Mouse (Mus musculus) limb, embryonic 14.5 days (tissue): ENCODE measurements around the gene Ccl24. TPM values are rescaled to one million over a fixed set of nuclear protein-coding genes. Genes with fewer than 3 reads are reported as not detected.

ENCODE experiments used
- ATAC-seq: fragments of 200-750 bp; cut with Nextera tagmentation; 2 replicates; pipeline ENCODE4 v1.8.0; 2017; ENCODE audit warnings: low read depth, moderate number of reproducible peaks, moderate TSS enrichment; ENCODE audit not compliant: low FRiP score
- DNase-seq: peaks from one replicate; pipeline ENCODE4 v3.0.0-alpha.2; 2015; ENCODE audit warnings: low spot score
- H3K27ac ChIP-seq: fragments of 300-500 bp; sonication (generic); replicated peaks from 2 replicates; pipeline ENCODE4 v1.5.1; 2014; ENCODE audit warnings: low read depth, mild to moderate bottlenecking, low read length, moderate library complexity, mixed read lengths
- H3K27me3 ChIP-seq: fragments of 300-500 bp; sonication (generic); 2 replicates; pipeline ENCODE4 v1.6.1; 2014; ENCODE audit warnings: low read length, mixed read lengths; ENCODE audit not compliant: control insufficient read depth, insufficient read depth
- H3K36me3 ChIP-seq: fragments of 300-500 bp; sonication (generic); 2 replicates; pipeline ENCODE4 v1.6.1; 2014; ENCODE audit warnings: mild to moderate bottlenecking, low read length, moderate library complexity, mixed read lengths; ENCODE audit not compliant: control insufficient read depth, insufficient read depth
- H3K4me1 ChIP-seq: fragments of 300-500 bp; sonication (generic); 2 replicates; pipeline ENCODE4 v1.6.1; 2014; ENCODE audit warnings: antibody characterized with exemption, low read length, mixed read lengths; ENCODE audit not compliant: control insufficient read depth, insufficient read depth
- H3K4me2 ChIP-seq: fragments of 300-500 bp; sonication (generic); replicated peaks from 2 replicates; pipeline ENCODE4 v1.6.1; 2014; ENCODE audit warnings: low read depth, mild to moderate bottlenecking, low read length, moderate library complexity; ENCODE audit not compliant: severe bottlenecking
- H3K4me3 ChIP-seq: fragments of 300-500 bp; sonication (generic); replicated peaks from 2 replicates; pipeline ENCODE4 v1.5.1; 2014; ENCODE audit warnings: low read length
- H3K9ac ChIP-seq: fragments of 300-500 bp; sonication (generic); 2 replicates; pipeline ENCODE4 v1.6.1; 2014; ENCODE audit warnings: mild to moderate bottlenecking, low read depth, low read length, moderate library complexity; ENCODE audit not compliant: severe bottlenecking
- H3K9me3 ChIP-seq: fragments of 300-500 bp; sonication (generic); 2 replicates; pipeline ENCODE4 v1.6.1; 2016; ENCODE audit warnings: low read length; ENCODE audit not compliant: control insufficient read depth
- POLR2A ChIP-seq: fragments of 200-500 bp; IDR thresholded peaks from 2 replicates; pipeline ENCODE4 v1.8.0; 2012; ENCODE audit warnings: inconsistent platforms, mild to moderate bottlenecking, moderate library complexity, borderline replicate concordance; ENCODE audit not compliant: insufficient read depth, insufficient read length; ENCODE audit errors: extremely low read depth
- WGBS: fragments of 180-500 bp; shearing (Covaris S2); extraction: QIAGEN DNeasy Blood & Tissue Kit; methylation state at CpG from one replicate; pipeline ENCODE4 v1.1.7; 2014; 5-methylcytosine and 5-hydroxymethylcytosine counted together
- polyA plus RNA-seq, 2 experiments: library from polyadenylated mRNA; depleted of rRNA in 1 of 2; stranded (reverse) in 1 of 2; unstranded in 1 of 2; fragments of >200 nt; fragmentation: Nextera tagmentation in 1 of 2; extraction: Ambion mirVana in 1 of 2; gene quantifications; 2 replicates each; pipeline versions ENCODE4 v1.2.1 to v1.2.3; 2012 to 2014

The Ccl24 gene
- polyA plus RNA-seq, 2 experiments, result 1.7 to 2.3 TPM

DNA sequence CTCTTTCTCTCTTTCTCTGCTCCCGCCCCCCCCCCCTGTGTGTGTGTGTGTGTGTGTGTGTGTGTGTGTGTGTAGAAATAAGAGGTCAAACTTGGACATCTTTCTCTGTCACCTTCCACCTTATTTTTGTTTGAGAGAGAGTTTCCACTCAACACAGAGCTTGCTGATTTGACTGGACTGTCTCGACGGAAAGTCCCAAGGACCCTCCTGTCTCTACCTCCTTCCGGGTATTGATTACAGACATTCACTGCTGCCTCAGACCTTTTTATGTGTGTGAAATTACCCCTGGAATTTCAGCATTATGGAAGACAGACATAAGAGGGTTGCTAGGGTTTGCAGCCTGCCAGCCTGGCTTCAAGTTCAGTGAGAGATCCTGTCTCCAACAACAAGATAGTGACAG, 16.6 kb downstream of the Ccl24 start:
- no peaks in the 10 kb centered on the region for H3K9me3 ChIP-seq
- WGBS, result 62% methylated on average over 3 of the region's 4 CpGs
- H3K36me3 ChIP-seq, result no peaks in the 10 kb centered on the region
- H3K9ac ChIP-seq, result no peak overlapping the region
- peaks cover 11% of the 10 kb centered on the region; the same call in 1 of the 2 replicates for H3K4me1 ChIP-seq
- no peak overlapping the region for H3K4me3 ChIP-seq
- H3K27ac ChIP-seq, result no peak overlapping the region
- no peak for ATAC-seq
- H3K27me3 ChIP-seq, result no peaks in the 10 kb centered on the region
- no peak for DNase-seq
- no peak overlapping the region for H3K4me2 ChIP-seq
- no peak for TF ChIP-seq POLR2A

DNA sequence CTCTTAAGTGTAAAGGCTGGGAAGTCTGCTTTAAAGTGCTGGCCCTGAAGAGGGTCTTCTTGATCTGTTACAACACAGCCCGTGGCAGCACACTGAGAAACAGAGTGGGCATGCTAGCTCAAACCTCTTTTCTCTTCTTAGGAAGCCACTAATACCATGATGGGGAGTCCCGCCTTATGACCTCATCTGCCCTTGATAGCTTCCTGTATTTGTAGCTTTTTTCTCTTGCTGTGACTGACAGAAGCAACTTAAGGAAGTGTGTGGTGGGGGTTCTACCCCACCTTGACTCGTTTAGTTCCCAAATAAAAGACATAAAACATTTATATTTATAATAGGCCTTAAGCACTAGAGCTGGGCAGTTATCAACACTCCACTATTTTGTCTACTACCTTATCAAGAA, 21.3 kb downstream of the Ccl24 start:
- no peak for TF ChIP-seq POLR2A
- H3K27ac ChIP-seq, result no peak overlapping the region
- ATAC-seq (no peak), DNase-seq (no peak)
- H3K9ac ChIP-seq, result no peak overlapping the region
- no peaks in the 10 kb centered on the region for H3K36me3 ChIP-seq
- no peaks in the 10 kb centered on the region for H3K4me1 ChIP-seq
- H3K27me3 ChIP-seq, result no peaks in the 10 kb centered on the region
- WGBS, result 68% methylated on average over 3 of the region's 3 CpGs
- no peak overlapping the region for H3K4me2 ChIP-seq
- H3K4me3 ChIP-seq, result no peak overlapping the region
- H3K9me3 ChIP-seq, result no peaks in the 10 kb centered on the region

- Histone ChIP-seq H3K9me3 (no peaks in the 10 kb centered on the region), H3K9ac (no peak overlapping the region), H3K27me3 (no peaks in the 10 kb centered on the region), H3K27ac (no peak overlapping the region), H3K4me3 (no peak overlapping the region), H3K4me2 (no peak overlapping the region), H3K36me3 (no peaks in the 10 kb centered on the region), H3K4me1 (peaks cover 2% of the 10 kb centered on the region)
- WGBS, result 24% methylated on average over 3 of the region's 3 CpGs
- TF ChIP-seq POLR2A, result no peak
- no peak for DNase-seq
- no peak for ATAC-seq
Measured at GRCm38 (mm10) chr5:135550910-135551309, 21.9 kb downstream of the Ccl24 start.

DNA sequence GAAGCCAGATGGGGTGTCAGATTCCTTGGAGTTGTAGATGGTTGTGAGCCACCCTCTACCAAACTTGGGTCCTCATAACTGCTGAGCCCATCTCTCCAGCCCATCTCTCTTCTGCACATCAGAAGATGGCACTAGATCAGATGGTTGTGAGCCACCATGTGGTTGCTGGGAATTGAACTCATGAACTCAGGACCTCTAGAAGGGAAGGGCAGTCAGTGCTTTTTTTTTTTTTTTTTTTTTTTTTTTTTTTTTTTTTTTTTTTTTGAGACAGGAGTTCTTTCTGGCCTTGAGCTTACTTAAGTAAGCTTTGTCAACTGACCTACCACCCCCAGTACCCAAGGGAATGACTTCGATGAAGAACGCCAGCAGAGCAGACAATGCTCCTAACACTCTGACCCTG, 24.9 kb downstream of the Ccl24 start:
- WGBS, result 47% methylated on average over 2 of the region's 2 CpGs
- no peak for ATAC-seq

GRCm38 (mm10) chr5:135544865-135545797, 27.7 kb downstream of the Ccl24 start, which contains the start of gene Hip1:
Gene Hip1 (minus strand): TSS chr5:135545120.
- under 1% methylated on average over 30 of the region's 46 CpGs for WGBS
- Histone ChIP-seq H3K27me3 (no peaks in the 10 kb centered on the region), H3K9me3 (no peaks in the 10 kb centered on the region), H3K27ac (peak within 1 kb of the TSS; percentile 46; the same call in 1 of the 2 replicates), H3K9ac (peak within 1 kb of the TSS; percentile 65), H3K4me1 (peaks cover 12% of the 10 kb centered on the region), H3K4me2 (peak within 1 kb of the TSS; percentile 88), H3K36me3 (no peaks in the 10 kb centered on the region), H3K4me3 (peak within 1 kb of the TSS; percentile 73)
- ATAC-seq (peak; percentile 98), DNase-seq (peak; percentile 98)
- peak; percentile 72; the same call in 1 of the 2 replicates for TF ChIP-seq POLR2A

More for the DNA sequence above, 24.9 kb downstream of the Ccl24 start:
- H3K4me2 ChIP-seq, result no peak overlapping the region
- no peaks in the 10 kb centered on the region for H3K9me3 ChIP-seq
- no peaks in the 10 kb centered on the region for H3K27me3 ChIP-seq
- H3K4me1 ChIP-seq, result peaks cover 12% of the 10 kb centered on the region
- no peaks in the 10 kb centered on the region for H3K36me3 ChIP-seq
- H3K27ac ChIP-seq, result no peak overlapping the region
- DNase-seq, result no peak
- no peak overlapping the region for H3K4me3 ChIP-seq
- H3K9ac ChIP-seq, result no peak overlapping the region
- TF ChIP-seq POLR2A, result no peak
